Mouse (Mus musculus): ENCODE results near the gene Fgd5. TPM values are rescaled to one million over a fixed set of nuclear protein-coding genes. Genes with fewer than 3 reads are reported as not detected.

Fgd5 gene
- polyA plus RNA-seq, 1 experiment from 2014 or later, result 10.0 TPM

DNA sequence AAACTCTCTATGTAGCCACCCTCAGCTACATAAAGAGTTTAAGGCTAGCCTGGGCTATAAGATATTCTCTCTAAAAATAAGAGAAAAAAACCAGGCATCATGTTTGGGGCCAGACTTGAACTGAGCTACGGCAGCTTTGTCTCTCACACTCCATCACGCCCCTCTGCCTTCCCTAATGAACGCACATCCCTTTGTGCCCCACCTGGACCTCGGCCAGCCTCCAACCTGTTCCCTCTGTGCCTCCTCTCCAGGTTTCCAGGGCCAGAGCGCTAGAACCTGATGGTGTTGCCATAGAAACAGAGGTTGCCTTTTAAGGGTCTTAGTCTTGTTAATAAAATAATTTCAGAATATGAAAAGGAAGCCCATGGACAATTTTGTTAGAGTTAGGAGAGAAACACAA lies 37.2 kb downstream of the Fgd5 start:
- 67% methylated on average over 5 of the region's 5 CpGs for WGBS
- H3K9me3 ChIP-seq (replicated peaks; ENCODE audit: control insufficient read depth, low read length, poor library complexity, severe bottlenecking), result no peaks in the 10 kb centered on the region
- H3K27me3 ChIP-seq (ENCODE audit: control insufficient read depth, insufficient read depth, low read depth, low read length), result no peaks in the 10 kb centered on the region
- H3K4me3 ChIP-seq (ENCODE audit: low read depth, low read length), result no peak overlapping the region
- H3K27ac ChIP-seq (ENCODE audit: low read length), result no peak overlapping the region
- no peaks in the 10 kb centered on the region for H3K36me3 ChIP-seq (ENCODE audit: control insufficient read depth, insufficient read depth, low read length)
- no peak overlapping the region for H3K9ac ChIP-seq (ENCODE audit: low read depth, low read length)
- H3K4me1 ChIP-seq (ENCODE audit: control insufficient read depth, insufficient read depth, low read length), result peaks cover 4% of the 10 kb centered on the region; the same call in 1 of the 2 replicates
- no peak for ATAC-seq
- H3K4me2 ChIP-seq (ENCODE audit: low read length), result no peak overlapping the region

DNA sequence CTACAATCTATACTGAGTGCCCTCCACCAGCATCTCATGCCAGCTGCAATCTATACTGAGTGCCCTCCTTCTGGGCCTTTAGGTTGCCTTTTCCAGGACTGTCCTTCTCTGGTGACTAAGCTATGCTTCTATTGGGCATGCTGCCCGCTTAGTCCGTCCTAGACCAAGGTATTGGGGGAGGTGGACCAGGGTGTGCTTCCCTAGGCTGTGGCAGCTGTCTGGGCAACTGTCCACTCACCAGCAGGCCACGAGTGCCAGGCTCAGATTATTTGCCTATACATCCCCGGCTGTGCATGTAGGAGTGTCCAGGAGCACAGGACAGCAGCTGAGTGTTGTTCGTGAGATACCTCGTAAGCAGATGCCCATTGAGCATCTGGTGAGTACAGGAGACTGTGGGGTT lies 38.1 kb downstream of the Fgd5 start:
- Histone ChIP-seq H3K9ac (ENCODE audit: low read depth, low read length) (no peak overlapping the region), H3K36me3 (ENCODE audit: control insufficient read depth, insufficient read depth, low read length) (no peaks in the 10 kb centered on the region), H3K9me3 (replicated peaks; ENCODE audit: control insufficient read depth, low read length, poor library complexity, severe bottlenecking) (no peaks in the 10 kb centered on the region), H3K27ac (ENCODE audit: low read length) (no peak overlapping the region), H3K4me2 (ENCODE audit: low read length) (no peak overlapping the region), H3K4me3 (ENCODE audit: low read depth, low read length) (no peak overlapping the region), H3K27me3 (ENCODE audit: control insufficient read depth, insufficient read depth, low read depth, low read length) (no peaks in the 10 kb centered on the region), H3K4me1 (ENCODE audit: control insufficient read depth, insufficient read depth, low read length) (peaks cover 4% of the 10 kb centered on the region; the same call in 1 of the 2 replicates)
- WGBS, result 71% methylated on average over 6 of the region's 6 CpGs
- ATAC-seq, result no peak

DNA sequence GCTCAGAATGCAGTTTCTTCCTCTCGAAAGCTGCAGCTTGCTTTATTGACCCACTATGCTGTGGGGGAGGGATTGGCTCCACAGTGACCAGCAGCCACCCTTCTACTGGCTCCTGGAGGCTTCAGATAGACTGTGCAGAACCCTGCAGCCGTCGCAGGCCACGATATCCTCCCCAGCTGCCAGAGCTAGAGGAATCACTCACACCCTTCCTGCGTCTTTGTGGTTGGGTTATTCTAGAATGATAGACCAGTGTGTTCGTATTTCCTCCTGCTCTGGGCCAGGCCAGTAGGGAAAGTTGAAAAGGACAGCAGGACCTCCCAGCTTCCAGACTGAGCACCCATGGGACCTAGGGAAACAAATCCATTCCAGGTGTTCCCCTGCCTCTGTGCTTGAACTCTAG lies 39.7 kb downstream of the Fgd5 start:
- Histone ChIP-seq H3K4me2 (ENCODE audit: low read length) (no peak overlapping the region), H3K9ac (ENCODE audit: low read depth, low read length) (no peak overlapping the region), H3K4me3 (ENCODE audit: low read depth, low read length) (no peak overlapping the region), H3K9me3 (replicated peaks; ENCODE audit: control insufficient read depth, low read length, poor library complexity, severe bottlenecking) (no peaks in the 10 kb centered on the region), H3K36me3 (ENCODE audit: control insufficient read depth, insufficient read depth, low read length) (no peaks in the 10 kb centered on the region), H3K27ac (ENCODE audit: low read length) (no peak overlapping the region), H3K4me1 (ENCODE audit: control insufficient read depth, insufficient read depth, low read length) (peaks cover 4% of the 10 kb centered on the region; the same call in 1 of the 2 replicates), H3K27me3 (ENCODE audit: control insufficient read depth, insufficient read depth, low read depth, low read length) (no peaks in the 10 kb centered on the region)
- ATAC-seq, result no peak
- WGBS, result 74% methylated on average over 6 of the region's 6 CpGs

DNA sequence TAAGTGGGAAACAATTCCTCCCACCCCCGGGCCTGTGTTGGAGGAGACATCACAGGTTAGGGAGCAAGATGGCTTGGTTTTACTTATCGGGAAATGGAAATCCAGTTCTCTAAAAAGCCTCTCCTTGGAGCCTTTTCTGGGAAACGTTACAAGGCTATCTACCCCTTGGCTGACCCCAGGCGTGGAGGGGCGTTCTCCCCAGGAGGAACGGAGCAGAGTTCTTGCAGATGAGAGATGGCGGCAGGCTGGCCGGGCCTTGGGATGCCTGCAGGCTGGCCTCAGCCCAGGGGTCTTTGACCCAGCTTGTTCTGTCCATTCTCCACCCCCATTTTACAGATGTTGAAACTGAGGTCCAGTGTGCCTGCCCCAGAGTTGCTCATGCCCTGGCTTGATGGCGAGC lies 42.4 kb downstream of the Fgd5 start:
- Histone ChIP-seq H3K9me3 (replicated peaks; ENCODE audit: control insufficient read depth, low read length, poor library complexity, severe bottlenecking) (no peaks in the 10 kb centered on the region), H3K4me3 (ENCODE audit: low read depth, low read length) (no peak overlapping the region), H3K27ac (ENCODE audit: low read length) (no peak overlapping the region), H3K27me3 (ENCODE audit: control insufficient read depth, insufficient read depth, low read depth, low read length) (no peaks in the 10 kb centered on the region), H3K36me3 (ENCODE audit: control insufficient read depth, insufficient read depth, low read length) (no peaks in the 10 kb centered on the region), H3K9ac (ENCODE audit: low read depth, low read length) (no peak overlapping the region), H3K4me1 (ENCODE audit: control insufficient read depth, insufficient read depth, low read length) (peaks cover 2% of the 10 kb centered on the region; the same call in 1 of the 2 replicates), H3K4me2 (ENCODE audit: low read length) (no peak overlapping the region)
- ATAC-seq, result no peak
- 94% methylated on average over 9 of the region's 9 CpGs for WGBS

DNA sequence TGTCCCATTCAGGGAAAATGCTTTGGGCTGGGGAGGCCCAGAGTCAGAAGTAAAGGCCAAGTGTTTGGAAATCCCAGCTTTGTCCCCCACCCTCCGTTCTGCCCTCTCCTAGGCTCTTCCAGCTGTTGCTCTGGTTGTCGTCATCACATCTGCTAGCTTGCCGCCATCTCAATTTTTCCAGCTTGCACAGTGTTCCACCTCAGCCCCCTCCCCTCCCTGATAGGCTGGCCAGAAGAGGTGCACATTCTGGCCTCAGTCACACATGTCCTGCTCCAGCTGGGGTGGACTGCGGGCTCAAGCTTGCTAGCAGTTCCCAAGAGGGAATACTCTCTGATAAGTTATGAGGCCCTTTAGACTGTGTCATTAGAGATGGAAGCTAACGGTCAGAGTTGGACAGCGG lies 42.8 kb downstream of the Fgd5 start:
- no peak for ATAC-seq
- Histone ChIP-seq H3K27me3 (ENCODE audit: control insufficient read depth, insufficient read depth, low read depth, low read length) (no peaks in the 10 kb centered on the region), H3K9me3 (replicated peaks; ENCODE audit: control insufficient read depth, low read length, poor library complexity, severe bottlenecking) (no peaks in the 10 kb centered on the region), H3K4me2 (ENCODE audit: low read length) (no peak overlapping the region), H3K4me1 (ENCODE audit: control insufficient read depth, insufficient read depth, low read length) (no peaks in the 10 kb centered on the region), H3K4me3 (ENCODE audit: low read depth, low read length) (no peak overlapping the region), H3K27ac (ENCODE audit: low read length) (no peak overlapping the region), H3K36me3 (ENCODE audit: control insufficient read depth, insufficient read depth, low read length) (no peaks in the 10 kb centered on the region), H3K9ac (ENCODE audit: low read depth, low read length) (no peak overlapping the region)
- 93% methylated on average over 6 of the region's 6 CpGs for WGBS

DNA sequence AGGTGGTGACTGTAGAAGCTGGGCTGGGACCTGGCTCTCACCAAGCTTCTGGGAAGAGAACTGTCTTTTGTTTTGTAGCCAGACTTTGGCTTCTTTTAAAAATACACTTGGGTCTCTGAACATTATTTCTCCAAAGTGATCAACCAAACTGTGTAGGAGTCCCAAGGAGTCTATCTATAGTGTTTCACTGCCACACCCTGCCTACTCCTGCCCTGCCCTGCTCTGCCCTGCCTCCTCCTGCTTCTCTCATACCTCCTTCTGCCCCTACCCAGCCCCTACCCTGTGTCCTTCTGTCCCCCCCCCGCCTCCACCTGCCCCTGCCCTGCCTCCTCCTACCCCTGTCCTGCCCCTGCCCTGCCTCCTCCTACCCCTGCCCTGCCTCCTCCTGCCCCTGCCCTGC lies 46.6 kb downstream of the Fgd5 start:
- Histone ChIP-seq H3K4me2 (ENCODE audit: low read length) (no peak overlapping the region), H3K27ac (ENCODE audit: low read length) (no peak overlapping the region), H3K36me3 (ENCODE audit: control insufficient read depth, insufficient read depth, low read length) (no peaks in the 10 kb centered on the region), H3K4me1 (ENCODE audit: control insufficient read depth, insufficient read depth, low read length) (no peaks in the 10 kb centered on the region), H3K9me3 (replicated peaks; ENCODE audit: control insufficient read depth, low read length, poor library complexity, severe bottlenecking) (no peaks in the 10 kb centered on the region), H3K9ac (ENCODE audit: low read depth, low read length) (no peak overlapping the region), H3K4me3 (ENCODE audit: low read depth, low read length) (no peak overlapping the region), H3K27me3 (ENCODE audit: control insufficient read depth, insufficient read depth, low read depth, low read length) (no peaks in the 10 kb centered on the region)
- ATAC-seq, result no peak
- WGBS, result no CpG with 5 or more reads among the region's 1 CpGs

DNA sequence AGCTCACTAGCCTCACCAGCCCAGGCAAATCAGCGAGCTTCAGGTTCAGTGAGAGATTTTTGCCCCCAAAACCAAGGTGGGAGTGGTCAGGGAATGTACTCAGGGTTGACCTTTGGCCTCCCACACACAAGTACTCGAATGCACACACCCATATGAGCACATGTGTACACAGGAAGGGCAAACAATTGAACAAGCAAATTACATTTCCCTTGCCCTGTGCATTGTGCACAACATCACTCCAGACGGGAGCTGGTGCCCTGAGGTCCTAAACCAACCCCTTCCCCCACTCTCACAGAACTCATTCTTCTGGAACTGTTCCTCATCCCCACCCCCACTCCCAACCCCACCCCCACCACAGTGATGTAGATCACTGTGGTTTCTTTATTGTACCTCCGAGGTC lies 48.7 kb downstream of the Fgd5 start:
- Histone ChIP-seq H3K4me2 (ENCODE audit: low read length) (no peak overlapping the region), H3K9me3 (replicated peaks; ENCODE audit: control insufficient read depth, low read length, poor library complexity, severe bottlenecking) (no peaks in the 10 kb centered on the region), H3K36me3 (ENCODE audit: control insufficient read depth, insufficient read depth, low read length) (no peaks in the 10 kb centered on the region), H3K27me3 (ENCODE audit: control insufficient read depth, insufficient read depth, low read depth, low read length) (no peaks in the 10 kb centered on the region), H3K4me3 (ENCODE audit: low read depth, low read length) (no peak overlapping the region), H3K27ac (ENCODE audit: low read length) (no peak overlapping the region), H3K4me1 (ENCODE audit: control insufficient read depth, insufficient read depth, low read length) (no peaks in the 10 kb centered on the region), H3K9ac (ENCODE audit: low read depth, low read length) (no peak overlapping the region)
- 79% methylated on average over 4 of the region's 4 CpGs for WGBS
- ATAC-seq, result no peak

DNA sequence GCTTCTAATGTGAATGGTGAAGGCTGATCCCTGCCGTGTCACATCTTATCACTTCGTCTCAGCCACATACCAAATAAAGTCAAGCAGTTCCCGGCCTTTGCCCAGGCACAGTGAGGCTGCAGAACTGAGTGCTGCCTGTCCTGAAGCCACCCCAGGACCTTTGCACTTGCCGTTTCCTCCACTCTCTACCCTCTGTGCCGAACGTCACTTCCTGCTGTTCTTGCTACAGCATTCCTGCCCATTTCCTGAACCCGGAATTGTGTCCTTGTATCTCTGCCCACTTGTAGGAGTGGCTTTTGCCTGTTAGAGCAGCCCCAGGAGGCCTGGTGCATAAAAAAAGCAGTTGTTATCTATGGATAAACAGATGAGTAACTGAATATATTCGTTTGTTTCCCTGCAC lies 52.0 kb downstream of the Fgd5 start:
- no peak overlapping the region for H3K9ac ChIP-seq (ENCODE audit: low read depth, low read length)
- no peaks in the 10 kb centered on the region for H3K9me3 ChIP-seq (replicated peaks; ENCODE audit: control insufficient read depth, low read length, poor library complexity, severe bottlenecking)
- no peak overlapping the region for H3K4me3 ChIP-seq (ENCODE audit: low read depth, low read length)
- ATAC-seq, result no peak
- H3K36me3 ChIP-seq (ENCODE audit: control insufficient read depth, insufficient read depth, low read length), result no peaks in the 10 kb centered on the region
- H3K4me2 ChIP-seq (ENCODE audit: low read length), result no peak overlapping the region
- 83% methylated on average over 8 of the region's 8 CpGs for WGBS
- no peak overlapping the region for H3K27ac ChIP-seq (ENCODE audit: low read length)
- no peaks in the 10 kb centered on the region for H3K4me1 ChIP-seq (ENCODE audit: control insufficient read depth, insufficient read depth, low read length)
- no peaks in the 10 kb centered on the region for H3K27me3 ChIP-seq (ENCODE audit: control insufficient read depth, insufficient read depth, low read depth, low read length)

DNA sequence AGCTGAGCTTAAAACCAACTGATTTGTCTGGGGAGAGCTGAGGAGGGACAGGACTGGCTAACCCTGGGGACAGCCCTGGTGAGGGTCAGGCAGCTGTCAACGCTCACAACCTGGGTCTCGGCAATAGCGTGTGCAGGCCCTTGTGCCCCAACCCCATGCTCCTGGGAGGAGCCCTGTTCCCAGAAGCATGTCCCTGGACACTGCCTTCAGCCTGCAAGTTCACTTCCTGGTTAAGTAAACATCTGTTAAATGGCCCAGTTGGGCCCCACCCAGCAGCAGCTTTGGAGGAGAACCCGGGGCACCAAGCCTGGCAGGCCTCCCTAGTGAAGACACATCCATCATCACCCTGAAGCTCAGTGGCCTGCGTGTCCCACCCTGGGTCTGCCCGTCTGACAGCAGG lies 56.0 kb downstream of the Fgd5 start:
- Histone ChIP-seq H3K27ac (ENCODE audit: low read length) (no peak overlapping the region), H3K4me2 (ENCODE audit: low read length) (no peak overlapping the region), H3K4me3 (ENCODE audit: low read depth, low read length) (no peak overlapping the region), H3K9me3 (replicated peaks; ENCODE audit: control insufficient read depth, low read length, poor library complexity, severe bottlenecking) (no peaks in the 10 kb centered on the region), H3K36me3 (ENCODE audit: control insufficient read depth, insufficient read depth, low read length) (no peaks in the 10 kb centered on the region), H3K4me1 (ENCODE audit: control insufficient read depth, insufficient read depth, low read length) (no peaks in the 10 kb centered on the region), H3K27me3 (ENCODE audit: control insufficient read depth, insufficient read depth, low read depth, low read length) (no peaks in the 10 kb centered on the region), H3K9ac (ENCODE audit: low read depth, low read length) (no peak overlapping the region)
- 83% methylated on average over 6 of the region's 6 CpGs for WGBS
- ATAC-seq, result no peak

DNA sequence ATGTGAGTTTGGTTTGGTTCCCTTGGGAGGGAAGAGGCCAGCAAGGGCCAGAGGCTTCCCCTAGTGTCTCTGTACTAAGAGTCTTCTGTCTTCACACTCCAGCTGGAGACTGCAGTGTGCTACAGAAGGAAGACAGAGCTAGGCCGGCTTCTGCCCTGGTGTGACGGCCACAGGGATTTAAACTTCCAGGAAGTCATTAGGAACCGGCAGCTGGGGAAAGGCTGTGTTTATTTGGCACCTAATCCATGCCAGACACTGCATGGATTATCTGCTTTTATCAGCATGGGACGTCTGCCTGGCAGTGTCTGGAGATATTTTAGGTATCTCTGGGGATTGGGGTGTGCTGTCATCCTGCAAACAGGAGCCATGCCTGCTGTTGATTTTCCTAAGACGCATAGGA lies 57.7 kb downstream of the Fgd5 start:
- Histone ChIP-seq H3K27ac (ENCODE audit: low read length) (no peak overlapping the region), H3K9ac (ENCODE audit: low read depth, low read length) (no peak overlapping the region), H3K36me3 (ENCODE audit: control insufficient read depth, insufficient read depth, low read length) (no peaks in the 10 kb centered on the region), H3K9me3 (replicated peaks; ENCODE audit: control insufficient read depth, low read length, poor library complexity, severe bottlenecking) (no peaks in the 10 kb centered on the region), H3K27me3 (ENCODE audit: control insufficient read depth, insufficient read depth, low read depth, low read length) (no peaks in the 10 kb centered on the region), H3K4me2 (ENCODE audit: low read length) (no peak overlapping the region), H3K4me1 (ENCODE audit: control insufficient read depth, insufficient read depth, low read length) (no peaks in the 10 kb centered on the region), H3K4me3 (ENCODE audit: low read depth, low read length) (no peak overlapping the region)
- WGBS, result 51% methylated on average over 5 of the region's 5 CpGs
- no peak for ATAC-seq
